Mouse (Mus musculus) erythroid progenitor cell, adult 5-6 weeks (primary cell): ENCODE measurements around the gene Tex9. TPM values are rescaled to one million over a fixed set of nuclear protein-coding genes. Genes with fewer than 3 reads are reported as not detected.
"Not testable (repeated sequence)": the region's sequence is repeated elsewhere in the genome, so short reads cannot be mapped to it uniquely, and the experiment has no call there.

Experiments used
- ATAC-seq: replicated peaks from 2 replicates; pipeline ENCODE4 v1.8.0; 2016; ENCODE audit warnings: moderate number of reproducible peaks, mild to moderate bottlenecking, moderate TSS enrichment, inconsistent platforms; ENCODE audit not compliant: poor library complexity, low FRiP score, severe bottlenecking
- total RNA-seq, 2 experiments: library from RNA; stranded (forward) in 1 of 2; stranded (reverse) in 1 of 2; fragments of 150-400 nt in 1 of 2; fragments of 186-747, 209-891 nt in 1 of 2; gene quantifications; 2 replicates each; pipeline versions ENCODE4 v1.2.3 to v1.2.4; 2015 to 2017; ENCODE audit warnings: low replicate concordance in 2 of 2

Gene Tex9
- total RNA-seq, 2 experiments from 2014 or later: 51.1 to 61.0 TPM

DNA sequence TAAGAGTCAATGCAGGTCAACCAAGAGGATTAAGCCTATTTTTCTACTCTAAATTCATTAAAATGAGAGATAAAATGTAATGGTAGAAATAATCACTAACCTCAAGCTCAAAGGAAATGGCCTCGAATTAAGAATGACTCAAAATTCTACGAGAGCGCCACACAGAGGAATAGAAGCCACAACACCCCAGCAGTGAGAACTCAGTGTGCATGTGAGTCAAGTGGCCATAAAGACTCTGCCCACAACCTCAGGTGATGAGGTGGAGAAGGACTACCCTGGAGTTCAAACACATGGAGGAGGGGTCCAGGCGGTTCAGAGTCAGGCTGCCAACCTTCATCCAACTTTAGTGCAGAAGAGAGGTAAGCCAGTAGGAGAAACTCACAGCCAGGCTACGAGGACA lies 2.9 kb downstream of the Tex9 start:
- ATAC-seq: no peak

DNA sequence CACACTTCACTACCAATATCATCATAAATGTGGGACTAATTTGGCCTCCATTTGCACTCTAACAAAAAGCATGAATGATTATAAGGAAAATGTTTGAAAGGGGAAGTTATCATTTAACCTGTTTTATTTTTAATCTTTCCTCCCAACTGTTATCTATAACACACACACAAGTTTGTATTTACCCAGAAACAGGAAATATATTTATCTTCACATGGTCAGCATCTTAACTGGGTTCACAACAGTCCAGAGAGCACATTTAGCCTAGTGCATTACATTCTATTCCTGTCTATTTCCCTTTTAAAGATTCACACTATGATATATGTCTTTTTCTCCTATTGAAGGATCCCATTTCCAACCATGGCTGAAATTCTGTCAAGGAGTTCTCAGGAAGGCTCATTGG lies 3.5 kb downstream of the Tex9 start:
- no peak for ATAC-seq

DNA sequence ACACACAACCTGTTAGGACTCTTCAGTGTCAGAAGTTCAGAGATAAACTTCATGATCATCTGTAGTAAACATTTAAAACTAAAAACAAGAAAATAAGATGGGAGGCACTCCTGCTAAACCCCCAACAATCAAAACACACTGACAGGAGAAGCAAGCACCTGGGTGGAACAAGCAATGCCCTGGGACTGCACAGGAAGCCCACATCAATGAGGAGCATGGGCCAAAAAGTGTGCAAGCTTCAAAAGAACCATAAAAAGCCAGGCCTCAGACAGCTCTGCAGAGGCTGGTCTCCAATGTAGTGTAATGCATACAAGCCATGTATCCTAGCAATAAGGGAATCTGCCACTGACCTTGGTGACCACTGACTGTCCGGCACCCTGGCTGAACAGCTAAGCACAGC lies 12.7 kb downstream of the Tex9 start:
- no peak for ATAC-seq

DNA sequence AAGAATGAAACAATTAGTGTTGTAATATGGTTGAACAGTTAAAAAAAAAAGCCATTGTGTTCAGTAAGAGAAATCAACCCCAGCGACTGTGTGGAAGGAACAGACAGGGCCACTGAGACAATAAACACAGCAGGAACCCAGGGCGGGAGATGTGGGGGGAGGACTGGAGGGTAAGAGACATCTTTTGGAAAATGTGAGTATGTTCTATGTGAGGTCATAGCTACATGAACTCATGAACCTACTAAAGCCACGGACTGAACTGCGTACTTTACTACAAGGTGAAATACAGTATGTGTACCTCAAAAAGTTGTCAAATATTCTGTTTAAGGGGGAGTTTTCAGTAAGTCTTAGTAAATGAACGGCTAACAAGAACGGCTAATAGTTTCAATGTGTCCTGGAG lies 14.7 kb downstream of the Tex9 start:
- no peak for ATAC-seq

DNA sequence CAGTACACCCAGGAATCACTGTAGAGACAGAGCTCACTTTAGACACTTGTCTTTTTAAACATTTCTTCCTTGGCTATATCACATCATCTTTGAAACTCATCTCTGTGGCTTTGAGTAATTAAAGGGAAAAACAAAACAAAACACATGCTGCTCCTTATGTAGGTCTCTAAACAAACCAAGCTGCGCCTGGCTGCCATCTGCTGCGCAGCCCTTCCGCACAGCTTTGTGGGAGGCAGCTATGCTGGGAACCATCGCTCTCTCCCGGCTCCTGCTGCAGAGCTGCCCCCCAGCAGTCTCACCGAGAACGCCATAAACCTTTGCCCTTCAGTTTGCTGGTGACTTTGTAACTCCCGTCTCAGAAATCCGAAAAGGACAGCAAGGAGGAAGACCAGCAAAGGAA lies 16.5 kb downstream of the Tex9 start:
- no peak for ATAC-seq

DNA sequence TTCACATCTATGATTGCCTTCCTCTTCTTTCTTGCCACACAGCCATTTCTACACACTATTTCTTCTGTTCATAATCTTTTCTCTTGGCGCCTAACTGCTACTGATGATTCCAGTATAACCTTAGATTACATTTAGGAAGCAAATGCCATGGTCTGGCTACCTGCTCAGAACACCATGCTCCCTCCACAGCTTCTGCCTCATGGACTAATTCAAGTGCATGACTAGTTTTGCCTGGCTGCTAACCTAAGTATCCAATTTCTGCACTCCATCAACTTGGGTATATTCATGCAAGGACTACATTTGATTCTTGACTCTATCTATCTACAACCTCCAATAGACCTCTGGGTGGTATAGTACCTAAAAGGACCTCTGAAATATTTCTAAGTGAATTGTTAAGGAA lies 22.2 kb downstream of the Tex9 start:
- ATAC-seq: no peak

DNA sequence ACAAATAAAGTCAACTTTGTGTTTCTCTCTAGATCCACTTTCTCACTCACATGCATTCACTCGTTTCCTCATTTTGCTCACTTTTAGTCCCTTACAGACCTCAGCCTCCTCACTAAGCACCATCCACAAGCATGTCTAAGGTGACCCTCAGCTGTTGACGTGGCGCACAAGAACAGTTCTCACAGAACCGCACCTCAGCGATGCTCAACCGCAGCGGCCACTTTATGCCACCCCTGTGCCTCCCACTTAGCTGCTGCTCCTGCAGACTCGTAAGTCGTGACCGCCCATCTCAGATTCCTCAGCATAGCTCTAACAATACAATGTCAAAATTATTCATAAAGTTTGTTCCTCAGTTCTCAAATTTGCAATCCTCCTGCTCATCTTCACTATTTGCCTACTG lies 23.4 kb downstream of the Tex9 start:
- no peak for ATAC-seq

DNA sequence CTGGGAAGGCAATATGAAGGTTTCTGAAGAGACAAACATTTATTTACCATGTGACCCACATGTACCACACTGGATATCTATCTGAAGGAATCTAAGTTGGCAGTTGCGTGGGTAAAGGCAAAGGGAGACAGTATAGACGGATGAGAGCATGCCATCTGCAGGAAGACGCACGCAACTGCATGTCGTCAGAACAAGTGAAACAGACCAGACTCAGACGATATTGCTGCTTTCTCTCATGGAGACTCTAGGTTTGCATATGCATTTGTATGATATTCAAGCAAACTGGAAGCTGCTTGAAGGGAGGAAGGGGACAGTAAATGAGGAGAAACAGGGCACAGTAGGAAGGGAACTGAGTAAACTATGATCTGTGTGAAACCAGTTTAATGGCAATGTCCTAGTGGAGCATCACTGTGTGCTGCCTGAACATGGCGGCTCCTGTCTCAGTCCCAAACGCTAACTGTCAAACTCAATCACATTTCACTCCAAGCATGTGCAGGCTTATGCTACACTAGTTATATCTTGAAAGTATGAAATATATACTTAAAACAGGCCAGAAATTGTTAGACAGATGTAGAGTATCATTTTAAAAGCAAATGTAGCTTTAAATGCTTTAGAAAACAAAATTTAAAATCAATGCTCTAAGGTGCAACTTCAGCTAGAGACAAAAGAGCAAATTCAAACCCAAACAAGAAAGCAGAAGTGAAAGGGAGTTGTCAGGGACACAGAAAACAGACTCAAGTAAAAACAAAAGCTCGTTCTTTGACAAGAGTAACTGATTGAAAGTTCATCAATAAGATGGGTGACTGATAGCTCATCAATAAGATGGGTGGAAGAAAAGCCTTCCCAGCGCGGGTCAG lies 24.2 kb downstream of the Tex9 start:
- peak; percentile 92 for ATAC-seq

DNA sequence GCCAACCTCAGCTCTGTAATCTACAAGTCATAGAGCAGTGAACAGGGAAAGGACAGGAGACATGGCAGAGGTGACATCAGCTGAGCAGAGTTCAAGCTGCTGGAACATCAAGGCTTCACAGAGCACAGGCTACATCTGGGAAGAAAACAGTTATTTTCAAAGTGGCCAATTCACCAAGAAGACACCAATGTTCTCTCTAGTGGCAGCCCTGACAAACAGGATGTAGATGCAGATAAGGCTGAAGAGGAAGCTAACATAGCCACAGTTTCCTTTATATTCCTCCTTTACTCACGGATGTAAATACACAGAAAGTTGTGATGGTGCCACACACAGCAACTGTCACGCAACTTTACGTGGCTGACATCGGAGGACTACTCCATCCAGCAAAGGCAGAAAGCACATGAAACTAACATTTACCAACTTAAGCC lies 26.2 kb downstream of the Tex9 start:
- ATAC-seq: no peak

DNA sequence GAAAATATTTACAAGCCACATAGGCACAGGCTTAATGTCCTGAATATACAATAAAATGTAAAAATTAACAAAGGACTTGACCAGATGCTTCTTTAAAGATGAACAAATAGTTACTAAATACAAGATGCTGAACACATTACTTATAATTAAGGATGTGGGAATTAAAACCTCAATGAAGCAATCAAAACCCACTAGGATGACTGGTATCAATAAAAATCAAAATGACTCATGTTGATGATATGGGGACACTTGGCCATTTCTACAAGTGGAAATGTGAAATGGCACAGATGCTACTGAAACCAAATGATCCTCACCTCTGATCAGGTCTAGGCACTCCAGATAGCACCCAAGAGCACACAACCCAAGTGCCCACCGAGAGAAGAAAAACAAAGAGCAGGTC lies 27.2 kb downstream of the Tex9 start:
- ATAC-seq: no peak

DNA sequence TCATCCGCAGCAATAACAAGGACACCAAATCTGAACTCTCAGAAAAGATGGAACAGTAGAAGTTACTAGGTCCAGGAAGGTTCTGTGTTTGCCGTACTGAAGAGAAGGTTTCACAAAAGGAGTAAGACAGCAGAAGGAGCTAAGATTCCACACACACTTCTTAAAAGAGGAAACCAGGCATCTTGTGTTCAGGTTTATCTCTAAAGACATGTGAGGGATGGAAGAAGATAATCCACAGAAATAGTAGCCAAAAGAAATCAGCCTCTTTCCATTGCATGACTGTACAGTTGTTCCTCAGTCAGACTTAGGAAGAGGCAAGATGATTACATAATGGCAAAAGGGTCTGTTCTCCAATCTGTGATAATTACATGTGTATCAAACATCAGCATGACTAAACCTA lies 29.6 kb downstream of the Tex9 start:
- no peak for ATAC-seq

DNA sequence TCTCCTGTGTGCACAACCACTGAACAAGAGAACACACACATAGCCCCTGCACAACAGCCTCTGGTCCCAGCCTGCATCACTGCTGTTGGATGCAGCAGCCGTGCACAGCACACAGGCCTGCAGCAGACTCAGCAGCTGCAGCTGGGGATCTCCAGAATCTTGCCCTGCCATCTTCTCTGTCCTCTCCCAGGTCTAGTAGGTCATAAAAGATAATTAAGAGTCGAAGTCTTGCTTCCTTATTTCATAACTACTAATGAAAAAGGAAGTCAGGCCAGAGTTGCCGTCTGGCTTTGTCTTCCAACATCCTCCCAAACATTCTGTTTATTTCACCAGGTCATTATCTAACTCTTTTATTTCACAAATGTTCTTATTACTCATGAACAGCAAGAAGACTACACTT lies 31.2 kb downstream of the Tex9 start:
- no peak for ATAC-seq

DNA sequence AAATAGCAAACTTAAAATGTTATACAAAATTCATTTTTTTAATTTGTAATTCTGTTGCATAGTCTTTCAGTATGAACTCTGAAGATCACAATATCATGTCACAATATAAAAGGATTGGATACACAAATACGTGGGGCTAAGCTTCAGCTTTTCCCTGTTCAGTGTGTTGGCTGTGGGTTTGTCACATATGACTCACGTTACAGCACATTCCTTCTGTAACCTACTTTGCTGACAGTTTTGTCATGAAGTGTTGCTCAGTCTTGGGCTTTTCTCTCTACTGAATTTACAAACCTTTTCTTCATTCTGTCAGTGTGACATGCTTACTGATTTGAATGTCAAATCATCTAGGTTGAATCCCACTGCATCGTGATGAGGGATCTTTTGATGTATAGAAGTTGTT lies 32.3 kb downstream of the Tex9 start:
- no peak for ATAC-seq

DNA sequence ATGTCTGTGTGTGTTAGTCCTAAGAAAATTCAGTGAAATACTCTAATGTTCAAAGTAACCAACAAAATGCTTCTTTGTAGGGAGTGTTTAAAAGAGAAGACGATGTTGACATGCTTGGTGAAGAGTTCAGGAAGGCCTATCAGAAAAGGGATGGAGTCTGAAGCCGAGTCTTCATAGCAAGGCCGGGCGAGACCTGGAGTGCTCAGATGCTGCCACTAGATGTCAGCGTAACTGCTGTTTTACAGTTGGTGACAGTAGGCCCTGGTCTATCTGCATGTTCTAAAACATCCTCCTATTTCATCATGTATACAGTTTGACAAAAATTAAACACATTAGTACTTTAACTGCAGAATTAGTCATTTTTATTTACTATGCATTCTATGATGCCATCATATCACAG lies 33.8 kb downstream of the Tex9 start:
- peak; percentile 82 for ATAC-seq

DNA sequence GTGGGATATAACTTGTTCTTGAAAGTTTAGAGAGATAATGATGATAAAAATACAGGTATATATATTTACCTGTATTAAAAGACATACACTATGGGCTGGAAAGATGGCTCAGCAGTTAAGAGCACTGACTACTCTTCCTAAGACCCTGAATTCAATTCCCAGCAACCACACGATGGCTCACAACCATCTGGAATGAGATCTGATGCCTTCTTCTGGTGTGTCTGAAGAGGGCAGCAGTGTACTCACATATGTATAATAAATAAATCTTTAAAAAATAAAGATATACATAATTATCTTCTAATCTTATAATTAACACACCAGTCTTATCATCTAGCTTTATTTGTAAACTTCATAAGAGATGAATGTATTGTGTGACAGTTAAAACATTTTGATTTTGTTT lies 35.6 kb downstream of the Tex9 start:
- no peak for ATAC-seq

DNA sequence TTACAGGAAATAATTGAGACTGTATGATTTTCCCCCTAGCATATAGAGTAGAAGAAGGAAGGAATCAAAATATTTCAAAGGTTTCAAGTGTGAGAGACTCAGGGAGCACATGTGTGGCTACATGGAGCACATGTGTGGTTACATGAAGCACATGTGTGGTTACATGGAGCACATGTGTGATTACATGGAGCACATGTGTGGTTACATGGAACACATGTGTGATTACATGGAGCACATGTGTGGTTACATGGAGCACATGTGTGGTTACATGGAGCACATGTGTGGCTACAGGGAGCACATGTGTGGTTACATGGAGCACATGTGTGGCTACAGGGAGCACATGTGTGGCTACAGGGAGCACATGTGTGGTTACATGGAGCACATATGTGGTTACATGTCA lies 37.7 kb downstream of the Tex9 start:
- not testable (repeated sequence) for ATAC-seq

DNA sequence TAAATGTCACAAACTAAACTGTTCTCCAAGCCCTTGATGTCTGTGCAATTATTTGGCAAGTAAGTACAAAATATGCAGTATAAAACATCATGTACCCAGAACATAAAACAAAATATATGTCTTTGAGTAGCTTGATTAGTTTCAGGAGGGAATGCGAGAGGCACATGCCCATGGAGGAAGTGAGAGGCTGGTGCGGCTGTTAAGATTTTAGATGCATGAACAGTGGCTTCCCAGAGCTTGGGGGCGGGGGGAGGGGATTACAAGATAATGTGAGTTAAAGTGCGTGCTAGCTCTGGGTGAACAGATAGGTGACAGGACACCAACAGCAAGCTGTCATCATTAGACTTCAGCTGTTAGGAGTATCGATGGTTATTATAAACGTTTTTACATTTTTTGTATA lies 40.9 kb downstream of the Tex9 start:
- ATAC-seq: no peak

DNA sequence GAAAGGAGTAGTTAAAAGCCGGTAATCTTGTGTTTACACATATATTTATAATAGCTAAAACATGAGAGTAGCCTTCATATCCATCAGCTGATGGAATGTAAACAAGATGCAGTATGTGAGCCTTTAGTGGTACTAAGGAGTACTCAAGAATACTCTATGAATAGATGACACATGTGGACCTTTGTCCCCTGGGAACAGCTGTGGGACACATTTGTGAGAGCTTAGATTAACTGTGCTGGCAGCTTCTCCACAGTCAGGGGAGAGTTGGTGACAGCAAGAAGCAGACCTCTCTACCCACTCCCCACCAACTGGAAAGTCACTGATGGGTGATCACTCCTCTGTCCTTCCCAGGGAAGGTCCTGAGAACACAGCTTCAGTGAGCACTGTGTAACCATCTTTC lies 41.6 kb downstream of the Tex9 start:
- ATAC-seq: no peak

DNA sequence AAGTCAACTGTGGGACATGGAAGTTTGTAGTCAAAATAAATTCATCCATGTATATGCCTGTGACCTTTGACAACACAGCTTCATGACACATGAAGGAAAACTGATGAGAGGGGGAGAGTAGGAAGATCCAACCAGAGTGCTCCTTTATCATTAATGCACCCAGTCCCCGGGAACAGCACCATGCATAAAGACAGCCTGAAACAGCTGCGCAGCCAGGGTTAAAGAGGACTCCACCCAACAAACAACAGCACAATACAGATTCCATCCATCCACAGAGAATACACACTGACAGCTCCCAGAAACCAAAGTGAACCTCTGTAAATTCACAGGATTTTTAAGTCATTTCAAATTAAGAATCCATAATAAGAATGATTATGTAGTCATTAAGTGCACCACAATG lies 42.2 kb downstream of the Tex9 start:
- 0 out of 2 replicates have a peak, but pooled peaks have one; percentile 12 for ATAC-seq

DNA sequence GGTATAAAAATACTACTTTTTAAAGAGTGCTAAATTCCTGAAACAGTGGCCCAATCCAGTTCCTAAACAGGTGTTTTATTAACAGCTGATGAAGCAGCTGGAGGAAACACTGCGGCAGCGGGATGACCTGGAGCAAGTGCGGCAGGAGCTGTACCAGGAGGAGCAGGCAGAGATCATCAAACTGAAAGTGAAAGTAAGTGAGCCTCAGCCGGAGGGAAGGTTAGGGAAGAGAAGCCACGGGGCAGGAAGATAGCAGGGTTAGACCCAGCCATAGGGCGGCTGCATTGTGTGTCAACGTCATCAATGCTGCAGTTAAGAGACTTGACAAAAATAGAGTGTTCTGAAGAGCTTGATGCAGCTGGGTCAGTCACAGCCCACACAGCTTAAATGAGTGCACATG lies 42.6 kb downstream of the Tex9 start:
- peak; percentile 84 for ATAC-seq

DNA sequence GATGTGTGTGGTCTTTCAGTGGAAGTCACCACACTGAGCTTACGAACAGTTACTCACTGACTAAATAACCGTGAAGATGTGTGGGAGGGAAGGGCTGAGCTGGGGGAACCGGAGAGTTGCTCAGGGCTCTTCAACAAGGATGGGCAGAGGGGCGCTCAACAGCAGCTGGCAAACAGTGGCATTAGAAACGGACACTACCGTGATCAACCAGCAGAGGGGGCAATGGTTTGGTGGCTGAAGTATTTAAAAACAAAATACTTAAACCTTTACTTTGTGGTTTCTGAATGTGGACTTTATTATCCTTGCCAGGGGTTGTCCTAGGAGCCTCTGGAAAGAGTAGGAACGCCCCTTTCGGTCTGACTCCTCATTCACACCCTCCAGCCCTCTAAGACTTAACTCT lies 44.0 kb downstream of the Tex9 start:
- ATAC-seq: peak; percentile 56
